8 mouse cellular contexts compared by ENCODE assay signal in the genomic region with DNA sequence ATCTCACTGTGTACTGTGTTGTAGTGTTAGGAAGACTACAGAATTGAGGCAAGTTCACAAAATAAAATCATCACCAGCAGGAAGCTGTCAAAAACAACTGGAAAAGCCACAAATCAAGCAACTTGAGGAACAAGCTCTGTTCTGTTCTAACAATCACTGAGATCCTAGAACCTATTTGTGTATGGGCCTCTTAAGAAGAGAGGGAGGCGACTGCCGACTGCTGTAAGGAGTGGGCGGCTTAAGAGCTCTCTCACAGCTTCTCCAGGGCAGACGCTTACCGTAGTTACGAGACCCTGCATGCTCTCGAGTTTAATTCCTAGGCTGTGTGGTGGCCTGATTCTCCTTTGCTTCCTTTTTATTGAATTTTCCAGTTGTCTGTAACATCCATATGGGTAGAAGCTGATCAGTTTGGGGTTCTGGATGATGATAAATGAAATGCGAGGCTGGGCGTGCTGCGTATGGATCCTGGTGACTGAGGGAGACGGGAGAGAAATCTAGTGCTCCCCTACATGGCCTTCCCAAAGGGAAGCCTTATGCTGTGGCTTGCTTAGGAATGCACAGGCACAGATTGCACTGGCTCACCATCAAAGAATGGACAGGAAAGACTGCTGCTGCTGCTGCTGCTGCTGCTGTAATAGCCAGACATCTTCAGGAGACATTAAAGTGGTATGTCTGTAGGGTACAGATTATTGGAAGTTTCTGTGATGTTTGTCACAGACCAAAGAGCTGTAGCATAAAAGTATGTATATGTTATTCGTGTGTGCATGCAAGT.
DNase-seq lines count a peak whose midpoint lies in the region; ATAC-seq and TF ChIP-seq lines count a peak whose summit lies in the region.

No protein-coding gene starts in this region.

- H3K9me3 ChIP-seq in kidney, embryonic 14.5 days (ENCODE audit: control insufficient read depth, low read length) = no peaks in the 10 kb centered on the region
- H3K9me3 ChIP-seq in neural tube, embryonic 13.5 days = no peaks in the 10 kb centered on the region
- H3K9me3 ChIP-seq in heart, embryonic 16.5 days (replicated peaks; ENCODE audit: control insufficient read depth, low read length) = no peaks in the 10 kb centered on the region
- H3K9me3 ChIP-seq in stomach, postnatal 0 days (ENCODE audit: control insufficient read depth, low read length) = no peaks in the 10 kb centered on the region

- H3K4me3 ChIP-seq in kidney, embryonic 14.5 days (ENCODE audit: low read length) = no peak overlapping the region
- H3K4me3 ChIP-seq in neural tube, embryonic 13.5 days = no peak overlapping the region
- no peak overlapping the region for H3K4me3 ChIP-seq in heart, embryonic 16.5 days (ENCODE audit: low read length)
- no peak overlapping the region for H3K4me3 ChIP-seq in stomach, postnatal 0 days (ENCODE audit: low read depth, low read length)

- TF ChIP-seq CTCF in stomach, postnatal 0 days (IDR thresholded peaks at IDR 0.05; ENCODE audit: low read depth) = no peak

- H3K9ac ChIP-seq in kidney, embryonic 14.5 days (ENCODE audit: low read depth, low read length) = no peak overlapping the region; the same call in 1 of the 2 replicates
- H3K9ac ChIP-seq in neural tube, embryonic 13.5 days = peak overlapping the region; percentile 31; the same call in 1 of the 2 replicates
- H3K9ac ChIP-seq in heart, embryonic 16.5 days (ENCODE audit: low read length) = peak overlapping the region; percentile 57; the same call in 1 of the 2 replicates
- H3K9ac ChIP-seq in stomach, postnatal 0 days (ENCODE audit: low read length) = peak overlapping the region; percentile 38; the same call in 1 of the 2 replicates

- 53% methylated on average over 12 of the region's 12 CpGs for WGBS in kidney, embryonic 14.5 days
- WGBS in neural tube, embryonic 13.5 days = 64% methylated on average over 12 of the region's 12 CpGs
- 35% methylated on average over 12 of the region's 12 CpGs for WGBS in heart, embryonic 16.5 days
- 43% methylated on average over 12 of the region's 12 CpGs for WGBS in stomach, postnatal 0 days

- no peak for TF ChIP-seq EP300 in stomach, postnatal 0 days (optimal IDR thresholded peaks at IDR 0.05)

- no peaks in the 10 kb centered on the region for H3K27me3 ChIP-seq in kidney, embryonic 14.5 days (ENCODE audit: control insufficient read depth, insufficient read depth, low read length)
- H3K27me3 ChIP-seq in neural tube, embryonic 13.5 days = no peaks in the 10 kb centered on the region
- H3K27me3 ChIP-seq in heart, embryonic 16.5 days (ENCODE audit: control insufficient read depth, insufficient read depth, low read length) = no peaks in the 10 kb centered on the region
- H3K27me3 ChIP-seq in stomach, postnatal 0 days (ENCODE audit: control insufficient read depth, insufficient read depth, low read length) = no peaks in the 10 kb centered on the region

- H3K27ac ChIP-seq in kidney, embryonic 14.5 days (ENCODE audit: low read depth, low read length) = peak overlapping the region; percentile 51; the same call in 1 of the 2 replicates
- peak overlapping the region; percentile 67 for H3K27ac ChIP-seq in neural tube, embryonic 13.5 days (replicated peaks)
- H3K27ac ChIP-seq in heart, embryonic 16.5 days (ENCODE audit: low read length) = peak overlapping the region; percentile 78
- H3K27ac ChIP-seq in stomach, postnatal 0 days (replicated peaks) = peak overlapping the region; percentile 83

- H3K36me3 ChIP-seq in kidney, embryonic 14.5 days (ENCODE audit: control insufficient read depth, insufficient read depth, low read length) = peaks cover 13% of the 10 kb centered on the region
- no peaks in the 10 kb centered on the region for H3K36me3 ChIP-seq in neural tube, embryonic 13.5 days
- no peaks in the 10 kb centered on the region for H3K36me3 ChIP-seq in heart, embryonic 16.5 days (ENCODE audit: control insufficient read depth, insufficient read depth)
- peaks cover 2% of the 10 kb centered on the region; the same call in 1 of the 2 replicates for H3K36me3 ChIP-seq in stomach, postnatal 0 days (ENCODE audit: control insufficient read depth, insufficient read depth, low read length)

- ATAC-seq in kidney, embryonic 14.5 days (ENCODE audit: low FRiP score, low TSS enrichment) = no peak
- no peak for ATAC-seq in neural tube, embryonic 13.5 days (ENCODE audit: low read depth)
- ATAC-seq in heart, embryonic 16.5 days (replicated peaks; ENCODE audit: extremely low read depth, insufficient read depth, low FRiP score) = no peak
- ATAC-seq in stomach, postnatal 0 days (ENCODE audit: low FRiP score, low TSS enrichment) = no peak; the same call in 1 of the 2 replicates

- DNase-seq in kidney, postnatal 10 days = no peak
- DNase-seq in neural tube, embryonic 10.5 days (ENCODE audit: extremely low spot score, low spot score) = no peak
- DNase-seq in stomach, postnatal 0 days (ENCODE audit: low spot score) = no peak
- DNase-seq in embryo, embryonic 11 days = no peak
- DNase-seq in left cerebral cortex, adult 8-10 months (ENCODE audit: low spot score in 2 of 2) = no peak

- peaks cover 78% of the 10 kb centered on the region for H3K4me1 ChIP-seq in kidney, embryonic 14.5 days (ENCODE audit: control insufficient read depth, insufficient read depth, low read length)
- H3K4me1 ChIP-seq in neural tube, embryonic 13.5 days (replicated peaks) = peaks cover 41% of the 10 kb centered on the region
- peaks cover 84% of the 10 kb centered on the region for H3K4me1 ChIP-seq in heart, embryonic 16.5 days (ENCODE audit: control insufficient read depth, insufficient read depth, low read length)
- peaks cover 22% of the 10 kb centered on the region for H3K4me1 ChIP-seq in stomach, postnatal 0 days (replicated peaks; ENCODE audit: control insufficient read depth, insufficient read depth)

- H3K4me2 ChIP-seq in kidney, embryonic 14.5 days (replicated peaks; ENCODE audit: low read depth, low read length) = peak overlapping the region; percentile 17; the same call in 1 of the 2 replicates
- peak overlapping the region; percentile 27; the same call in 1 of the 2 replicates for H3K4me2 ChIP-seq in neural tube, embryonic 13.5 days
- H3K4me2 ChIP-seq in heart, embryonic 16.5 days (ENCODE audit: low read depth, low read length) = peak overlapping the region; percentile 39
- peak overlapping the region; percentile 38 for H3K4me2 ChIP-seq in stomach, postnatal 0 days (replicated peaks; ENCODE audit: low read depth)
